Mouse (Mus musculus): ENCODE results near the gene Stag1. TPM values are rescaled to one million over a fixed set of nuclear protein-coding genes. Genes with fewer than 3 reads are reported as not detected.

The Stag1 gene
- total RNA-seq, 2 experiments from 2014 or later, result 67.6 to 69.7 TPM

DNA sequence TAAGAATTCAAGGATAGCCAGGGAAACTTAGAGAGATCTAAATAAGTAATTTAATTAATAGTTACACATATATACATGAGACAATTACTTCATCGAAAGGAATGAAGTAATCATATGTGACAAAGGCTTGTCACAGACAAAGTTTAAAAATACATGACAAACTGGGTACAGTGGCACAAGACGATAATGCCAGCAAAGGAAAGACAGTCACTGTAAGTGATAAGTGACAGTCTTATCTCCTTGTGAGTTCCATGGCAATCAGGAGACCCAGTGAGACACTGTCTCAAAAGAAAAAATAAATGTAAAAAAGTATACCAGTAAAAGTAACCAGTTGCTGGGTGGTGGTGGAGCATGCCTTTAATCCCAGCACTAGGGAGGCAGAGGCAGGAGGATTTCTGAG, 399.5 kb downstream of the Stag1 start:
- no peak for DNase-seq (ENCODE audit: low spot score in 2 of 2)
- Histone ChIP-seq H3K4me3 (no peak overlapping the region), H3K27ac (no peak overlapping the region)
- TF ChIP-seq CTCF (conservative IDR thresholded peaks at IDR 0.05), result no peak

DNA sequence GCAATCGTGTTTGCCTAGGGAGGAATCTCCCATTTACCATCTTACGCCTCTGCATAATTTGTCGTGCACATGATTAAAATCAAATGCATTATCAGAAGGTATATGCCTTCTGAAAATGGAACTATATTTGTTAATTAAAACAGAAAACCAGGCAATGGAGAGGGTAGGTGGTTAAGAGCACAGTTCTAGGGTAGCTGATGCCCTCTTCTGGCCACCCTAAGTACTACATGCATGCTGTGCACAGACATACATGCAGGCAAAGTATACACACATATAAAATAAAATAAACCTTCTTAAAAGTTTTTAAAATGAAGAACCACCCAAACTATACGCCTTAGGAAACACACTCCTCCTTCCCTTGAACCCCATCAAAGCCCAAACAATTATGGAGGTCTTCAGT, 404.5 kb downstream of the Stag1 start:
- peak; percentile 72 for TF ChIP-seq CTCF (conservative IDR thresholded peaks at IDR 0.05)
- no peak overlapping the region for H3K27ac ChIP-seq
- no peak overlapping the region for H3K4me3 ChIP-seq
- no peak for DNase-seq (ENCODE audit: low spot score in 2 of 2)

DNA sequence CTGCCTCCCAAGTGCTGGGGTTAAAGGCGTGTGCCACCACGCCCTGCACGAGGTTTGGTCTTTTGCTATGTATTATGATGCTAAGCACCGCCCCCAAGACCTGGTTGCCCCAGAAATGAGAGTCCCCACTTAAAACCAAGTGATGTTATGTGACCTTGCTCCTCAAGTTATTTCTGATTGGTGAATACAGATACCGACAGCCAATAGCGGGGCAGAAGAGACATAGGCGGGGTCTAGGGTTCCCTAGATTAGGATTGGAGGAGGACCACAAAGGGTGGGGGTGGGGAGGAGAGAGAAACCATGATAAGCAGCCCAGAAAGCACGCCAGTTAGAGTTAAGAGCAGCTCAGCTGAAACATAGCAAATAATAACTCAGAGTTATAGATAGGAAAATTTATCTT, 405.2 kb downstream of the Stag1 start:
- DNase-seq (ENCODE audit: low spot score in 2 of 2), result no peak
- TF ChIP-seq CTCF (conservative IDR thresholded peaks at IDR 0.05), result no peak

DNA sequence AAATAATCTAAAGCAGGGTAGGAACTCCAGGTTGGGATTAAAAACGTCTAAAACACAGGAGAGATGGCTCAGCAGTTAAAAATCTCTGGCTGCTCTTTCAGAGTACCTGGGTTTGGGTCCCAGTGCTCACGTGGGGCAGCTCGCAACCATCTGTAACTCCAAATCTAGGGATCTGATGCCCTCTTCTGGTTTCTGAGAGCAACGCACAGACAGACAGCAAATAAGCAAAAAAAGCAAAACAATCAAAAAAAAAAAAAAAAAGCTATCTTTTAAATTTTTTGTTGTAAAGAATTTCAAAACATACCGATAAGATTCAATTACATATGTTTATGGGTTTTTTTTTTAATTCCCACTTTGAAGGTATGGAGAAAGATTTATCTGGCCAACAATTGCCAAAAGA, 405.7 kb downstream of the Stag1 start:
- Histone ChIP-seq H3K27ac (no peak overlapping the region), H3K4me3 (no peak overlapping the region)
- TF ChIP-seq CTCF (conservative IDR thresholded peaks at IDR 0.05), result no peak
- DNase-seq (ENCODE audit: low spot score in 2 of 2), result no peak

More for the DNA sequence above, 405.2 kb downstream of the Stag1 start:
- H3K27ac ChIP-seq, result no peak overlapping the region
- no peak overlapping the region for H3K4me3 ChIP-seq

DNA sequence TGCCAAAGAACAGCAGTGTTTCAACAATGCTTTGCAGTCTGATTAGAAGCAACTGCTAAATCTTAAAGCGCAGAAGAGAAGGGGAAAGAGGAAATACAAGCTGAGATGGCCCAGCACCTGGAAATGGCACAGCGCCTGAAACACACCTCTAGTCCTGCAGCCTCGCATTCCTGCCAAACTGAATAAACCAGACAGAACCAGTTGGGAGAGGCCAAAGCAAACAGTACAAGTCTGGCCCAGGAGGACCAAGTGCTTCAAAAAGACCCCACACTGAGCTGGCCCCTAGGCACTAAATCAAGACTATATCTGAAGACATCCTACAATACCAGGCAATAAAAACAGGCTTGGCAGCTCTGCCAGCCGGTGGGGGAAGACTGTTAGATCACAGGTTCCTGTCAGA, 408.3 kb downstream of the Stag1 start:
- no peak for DNase-seq (ENCODE audit: low spot score in 2 of 2)
- TF ChIP-seq CTCF (conservative IDR thresholded peaks at IDR 0.05), result no peak
- no peak overlapping the region for H3K27ac ChIP-seq
- no peak overlapping the region for H3K4me3 ChIP-seq

Other genes with a start within 250 kb of the Stag1 start
- gene Il20rb, start 111.0 kb upstream of the Stag1 start, total RNA-seq (2021), result 1 to 10 TPM; 4.3 to 4.8 TPM
- gene Nck1, start 51.7 kb upstream of the Stag1 start, total RNA-seq (2021), result 10 to 100 TPM; 32.5 to 35.2 TPM
- gene Slc35g2, start 26.7 kb upstream of the Stag1 start, total RNA-seq (2021), result 10 to 100 TPM; 17.2 to 18.6 TPM